8 mouse cellular contexts compared by ENCODE assay signal in the genomic region with DNA sequence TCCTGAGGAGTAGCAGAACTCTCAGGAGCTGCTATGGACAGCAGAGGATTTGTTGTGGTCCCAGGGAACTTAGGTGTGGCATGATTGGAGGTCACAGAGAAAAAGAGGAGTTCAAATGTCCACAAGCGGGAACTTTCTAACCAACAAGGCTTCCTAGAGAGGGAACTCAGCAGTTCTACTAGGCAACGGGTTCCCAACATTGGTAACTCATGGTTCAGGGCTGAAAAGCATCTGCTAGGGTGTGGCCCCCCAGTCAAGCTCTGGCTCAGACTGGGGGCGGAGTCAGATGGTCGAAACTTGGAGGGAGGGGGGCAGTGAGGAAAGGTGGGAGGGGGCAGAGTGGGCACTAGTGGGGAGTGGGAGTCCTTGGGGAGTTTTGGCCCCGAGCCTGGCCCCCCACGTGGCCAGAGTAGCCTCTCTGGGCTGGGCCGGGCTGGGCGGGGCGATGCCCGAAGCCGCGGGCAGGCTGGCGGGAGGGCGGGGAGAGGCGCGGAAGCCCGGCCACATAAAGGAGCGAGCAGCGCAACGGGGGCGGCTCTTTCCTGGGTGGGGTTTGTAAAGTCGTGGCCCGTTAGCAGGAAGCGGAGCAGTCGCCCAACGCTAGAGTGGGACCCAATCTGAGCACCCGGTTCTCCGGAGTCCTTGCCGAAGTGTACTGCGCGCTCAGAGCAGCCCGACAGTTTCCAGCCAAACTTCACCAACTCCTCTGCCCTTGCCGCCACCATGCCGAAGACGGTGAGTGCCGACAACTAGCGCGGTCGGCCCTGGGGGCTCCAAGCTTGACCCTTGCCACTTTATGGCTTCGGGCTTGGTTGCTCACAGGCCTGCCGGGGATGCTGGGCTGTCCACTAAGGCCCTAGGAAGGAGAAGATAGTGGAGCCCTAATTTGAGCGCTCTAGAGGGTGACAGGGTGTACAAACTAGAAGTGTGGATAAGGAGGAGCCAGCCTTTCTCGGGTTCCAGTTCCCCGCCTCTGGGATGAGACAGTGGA. TPM values are rescaled to one million over a fixed set of nuclear protein-coding genes. Genes with fewer than 3 reads are reported as not detected.
DNase-seq lines count a peak whose midpoint lies in the region; ATAC-seq and TF ChIP-seq lines count a peak whose summit lies in the region.

A gene (plus strand): TSS at position 534 of the 991 bp plus-strand sequence.

- no peaks in the 10 kb centered on the region for H3K36me3 ChIP-seq in hindbrain, postnatal 0 days (ENCODE audit: insufficient read depth, low read length)

- peak; percentile 49 for DNase-seq in adipocyte (ENCODE audit: low spot score)
- DNase-seq in gastrocnemius, postnatal 10 days, result peak; percentile 58
- peak; percentile 35 for DNase-seq in hindbrain, postnatal 0 days (ENCODE audit: low spot score)
- peak; percentile 5 to 6 for DNase-seq in left cerebral cortex, postnatal 14 days (ENCODE audit: low spot score in 2 of 2)
- peak; percentile 8 for DNase-seq in right cerebral cortex, postnatal 14 days
- DNase-seq in urinary bladder, postnatal 4 days (ENCODE audit: low spot score in 2 of 2), result peak; percentile 60 to 67

- H3K4me2 ChIP-seq in hindbrain, postnatal 0 days (ENCODE audit: low read depth, low read length), result peak within 1 kb of the TSS; percentile 62

- peak within 1 kb of the TSS; percentile 41 for H3K4me3 ChIP-seq in hindbrain, postnatal 0 days (ENCODE audit: low read length)

- peak; percentile 73 for ATAC-seq in common myeloid progenitor, adult 5-6 weeks (replicated peaks; ENCODE audit: low read depth, poor library complexity, severe bottlenecking)
- peak; percentile 80 for ATAC-seq in hindbrain, postnatal 0 days
- ATAC-seq in megakaryocyte progenitor cell, adult 5-6 weeks (replicated peaks; ENCODE audit: poor library complexity), result peak; percentile 83

- TF ChIP-seq CTCF in hindbrain, postnatal 0 days (IDR thresholded peaks at IDR 0.05; ENCODE audit: low read depth), result no peak

- intact Hi-C loops in left cerebral cortex, postnatal 14 days (cut with DNase I), result no loop called here

- H3K9me3 ChIP-seq in hindbrain, postnatal 0 days (ENCODE audit: low read length), result no peaks in the 10 kb centered on the region

- H3K4me1 ChIP-seq in hindbrain, postnatal 0 days (ENCODE audit: insufficient read depth, low read length), result no peaks in the 10 kb centered on the region

- peak within 1 kb of the TSS; percentile 45 for H3K9ac ChIP-seq in hindbrain, postnatal 0 days (replicated peaks; ENCODE audit: low read length)

- no peak within 1 kb of the TSS for H3K27ac ChIP-seq in hindbrain, postnatal 0 days

- no peaks in the 10 kb centered on the region for H3K27me3 ChIP-seq in hindbrain, postnatal 0 days (ENCODE audit: insufficient read depth, low read length)

- 25% methylated on average over 44 of the region's 44 CpGs for WGBS in hindbrain, postnatal 0 days

RNA-seq across cellular contexts. Expression of the gene that starts here (rescaled TPM):
- total RNA-seq in common myeloid progenitor, adult 5-6 weeks (2017), result 134 and 168 TPM in 2 replicates
- total RNA-seq in gastrocnemius, postnatal 10 days (2021), result 10 to 100 TPM; 71.3 to 87.2 TPM
- 23.3 and 23.7 TPM in 2 replicates for total RNA-seq in hindbrain, postnatal 0 days (2014; rRNA removed)
- polyA plus RNA-seq in hindbrain, postnatal 0 days (2015; fragmentation: Nextera tagmentation; extraction: Ambion mirVana), result 31.6 and 33.1 TPM in 2 replicates
- total RNA-seq in left cerebral cortex, postnatal 14 days (2021), result 10 to 100 TPM; 21.4 to 21.8 TPM
- total RNA-seq in megakaryocyte progenitor cell, adult 5-6 weeks (2015), result 255 and 258 TPM in 2 replicates
- 86.4 and 103 TPM in 2 replicates for total RNA-seq in megakaryocyte progenitor cell, adult 5-6 weeks (2017)

Comparison
In these comparisons a context has a peak if more than half of its experiments do, and no peak if none do; other contexts are left out.
1. DNase-seq: peak in every context shown above with its lines; median percentile 64 in urinary bladder, postnatal 4 days; 58 in gastrocnemius, postnatal 10 days; 49 in adipocyte; 35 in hindbrain, postnatal 0 days; 8 in right cerebral cortex, postnatal 14 days; 6 in left cerebral cortex, postnatal 14 days.